Mouse (Mus musculus): ENCODE measurements at regions not wholly inside any gene's neighbourhood (a gene's known extent, or its start where the extent isn't known, plus 50 kb on each side); places are given as distances from the start of the nearest gene placed in this dataset.
"Not testable (repeated sequence)": the region's sequence is repeated elsewhere in the genome, so short reads cannot be mapped to it uniquely, and the experiment has no call there.

DNA sequence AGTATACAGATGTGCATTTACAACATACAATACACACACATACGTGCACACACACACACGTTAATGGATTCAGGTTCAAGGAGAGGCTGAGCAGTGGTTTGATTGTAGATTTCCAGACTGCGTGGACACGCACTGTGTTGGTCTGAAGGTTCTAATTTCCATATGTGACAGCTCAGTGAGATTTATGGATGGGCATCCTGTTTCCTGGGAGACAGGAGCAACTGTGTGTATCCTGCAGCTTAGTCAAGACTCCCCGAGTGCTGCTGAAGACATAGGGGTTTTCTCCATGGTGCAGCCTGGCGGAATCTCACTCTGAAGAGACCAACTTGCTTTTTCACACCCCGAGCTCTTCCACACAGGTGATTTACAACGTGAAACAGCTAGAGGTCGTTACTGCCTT, 119.3 kb upstream of the Foxk1 start:
- no peak for ATAC-seq (ENCODE audit: insufficient number of reproducible peaks, insufficient read depth, low FRiP score, low TSS enrichment, low read depth)

GRCm38 (mm10) chr5:142287981-142288380, 113.3 kb upstream of the Foxk1 start:
- Histone ChIP-seq H3K9ac (replicated peaks) (no peak overlapping the region), H3K4me1 (replicated peaks) (no peaks in the 10 kb centered on the region), H3K4me3 (replicated peaks) (no peak overlapping the region), H3K4me2 (no peak overlapping the region), H3K36me3 (no peaks in the 10 kb centered on the region), H3K9me3 (peaks cover 16% of the 10 kb centered on the region; the same call in 1 of the 2 replicates), H3K27ac (no peak overlapping the region), H3K27me3 (no peaks in the 10 kb centered on the region)
- 87% methylated on average over 2 of the region's 2 CpGs for WGBS
- ATAC-seq (ENCODE audit: insufficient number of reproducible peaks, insufficient read depth, low FRiP score, low TSS enrichment, low read depth) = no peak

More for the DNA sequence above, 119.3 kb upstream of the Foxk1 start:
- Histone ChIP-seq H3K27ac (no peak overlapping the region), H3K27me3 (no peaks in the 10 kb centered on the region), H3K4me1 (replicated peaks) (no peaks in the 10 kb centered on the region), H3K9ac (replicated peaks) (no peak overlapping the region), H3K9me3 (peaks cover 6% of the 10 kb centered on the region; the same call in 1 of the 2 replicates), H3K4me2 (no peak overlapping the region), H3K36me3 (no peaks in the 10 kb centered on the region), H3K4me3 (replicated peaks) (no peak overlapping the region)
- 58% methylated on average over 9 of the region's 9 CpGs for WGBS

- 90% methylated on average over 10 of the region's 10 CpGs for WGBS
- no peaks in the 10 kb centered on the region for H3K4me1 ChIP-seq (replicated peaks)
- no peak overlapping the region for H3K27ac ChIP-seq
- no peak overlapping the region for H3K4me2 ChIP-seq
- no peak for ATAC-seq (ENCODE audit: insufficient number of reproducible peaks, insufficient read depth, low FRiP score, low TSS enrichment, low read depth)
- H3K9ac ChIP-seq (replicated peaks) = no peak overlapping the region
- no peaks in the 10 kb centered on the region for H3K27me3 ChIP-seq
- peaks cover 12% of the 10 kb centered on the region; the same call in 1 of the 2 replicates for H3K9me3 ChIP-seq
- no peaks in the 10 kb centered on the region for H3K36me3 ChIP-seq
- no peak overlapping the region for H3K4me3 ChIP-seq (replicated peaks)
These were observed 109.8 kb upstream of the Foxk1 start for GRCm38 (mm10) chr5:142291451-142291850.

GRCm38 (mm10) chr5:142296401-142296800, 104.9 kb upstream of the Foxk1 start:
- not testable (repeated sequence) for H3K27me3 ChIP-seq; H3K4me1 ChIP-seq (replicated peaks); H3K36me3 ChIP-seq; H3K9me3 ChIP-seq; H3K9ac ChIP-seq (replicated peaks); ATAC-seq (ENCODE audit: insufficient number of reproducible peaks, insufficient read depth, low FRiP score, low TSS enrichment, low read depth); H3K4me2 ChIP-seq; H3K4me3 ChIP-seq (replicated peaks); H3K27ac ChIP-seq
- 78% methylated on average over 2 of the region's 2 CpGs for WGBS

GRCm38 (mm10) chr5:142299621-142300020, 101.7 kb upstream of the Foxk1 start:
- Histone ChIP-seq H3K9ac (replicated peaks) (no peak overlapping the region), H3K27me3 (no peaks in the 10 kb centered on the region), H3K4me2 (no peak overlapping the region), H3K36me3 (no peaks in the 10 kb centered on the region), H3K4me1 (replicated peaks) (no peaks in the 10 kb centered on the region), H3K9me3 (no peaks in the 10 kb centered on the region), H3K4me3 (replicated peaks) (no peak overlapping the region), H3K27ac (no peak overlapping the region)
- WGBS = 90% methylated on average over 5 of the region's 5 CpGs
- ATAC-seq (ENCODE audit: insufficient number of reproducible peaks, insufficient read depth, low FRiP score, low TSS enrichment, low read depth) = no peak

- H3K36me3 ChIP-seq = no peaks in the 10 kb centered on the region
- H3K9ac ChIP-seq (replicated peaks) = no peak overlapping the region
- H3K27ac ChIP-seq = no peak overlapping the region
- WGBS = 98% methylated on average over 3 of the region's 3 CpGs
- 0 out of 2 replicates have a peak, but pooled peaks cover 10% of the 10 kb centered on the region for H3K9me3 ChIP-seq
- H3K4me1 ChIP-seq (replicated peaks) = no peaks in the 10 kb centered on the region
- H3K4me2 ChIP-seq = no peak overlapping the region
- H3K4me3 ChIP-seq (replicated peaks) = no peak overlapping the region
- ATAC-seq (ENCODE audit: insufficient number of reproducible peaks, insufficient read depth, low FRiP score, low TSS enrichment, low read depth) = no peak
- no peaks in the 10 kb centered on the region for H3K27me3 ChIP-seq
These were observed 92.8 kb upstream of the Foxk1 start for GRCm38 (mm10) chr5:142308511-142308910.

DNA sequence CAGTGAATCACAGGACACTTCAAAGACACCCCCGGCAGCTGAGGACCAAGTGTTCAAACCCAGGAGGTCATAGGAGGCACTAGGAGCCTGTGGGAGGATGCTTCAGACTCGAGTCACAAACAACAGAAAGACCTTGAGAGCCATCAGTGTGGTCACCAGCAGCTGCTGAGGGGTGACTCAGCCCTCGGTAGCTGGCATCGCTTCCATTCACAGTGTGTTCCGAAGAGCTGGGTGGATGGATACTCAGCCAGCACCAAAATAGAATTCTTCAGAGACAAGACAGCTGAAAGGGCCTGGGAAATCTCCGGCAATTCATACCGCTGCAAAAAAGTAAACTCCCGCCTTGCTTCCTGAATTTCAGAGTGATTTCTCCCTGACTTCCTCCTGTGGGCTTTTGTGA, 87.4 kb upstream of the Foxk1 start:
- H3K27ac ChIP-seq = no peak overlapping the region
- H3K9ac ChIP-seq (replicated peaks) = no peak overlapping the region
- no peaks in the 10 kb centered on the region for H3K4me1 ChIP-seq (replicated peaks)
- no peak overlapping the region for H3K4me3 ChIP-seq (replicated peaks)
- H3K27me3 ChIP-seq = no peaks in the 10 kb centered on the region
- 76% methylated on average over 8 of the region's 8 CpGs for WGBS
- no peak for ATAC-seq (ENCODE audit: insufficient number of reproducible peaks, insufficient read depth, low FRiP score, low TSS enrichment, low read depth)
- no peaks in the 10 kb centered on the region for H3K9me3 ChIP-seq
- H3K36me3 ChIP-seq = no peaks in the 10 kb centered on the region
- no peak overlapping the region for H3K4me2 ChIP-seq

GRCm38 (mm10) chr5:142314466-142314865, 86.8 kb upstream of the Foxk1 start:
- Histone ChIP-seq H3K9me3 (no peaks in the 10 kb centered on the region), H3K4me3 (replicated peaks) (no peak overlapping the region), H3K9ac (replicated peaks) (no peak overlapping the region), H3K27me3 (no peaks in the 10 kb centered on the region), H3K4me1 (replicated peaks) (no peaks in the 10 kb centered on the region), H3K27ac (no peak overlapping the region), H3K4me2 (no peak overlapping the region), H3K36me3 (no peaks in the 10 kb centered on the region)
- 73% methylated on average over 5 of the region's 5 CpGs for WGBS
- no peak for ATAC-seq (ENCODE audit: insufficient number of reproducible peaks, insufficient read depth, low FRiP score, low TSS enrichment, low read depth)

DNA sequence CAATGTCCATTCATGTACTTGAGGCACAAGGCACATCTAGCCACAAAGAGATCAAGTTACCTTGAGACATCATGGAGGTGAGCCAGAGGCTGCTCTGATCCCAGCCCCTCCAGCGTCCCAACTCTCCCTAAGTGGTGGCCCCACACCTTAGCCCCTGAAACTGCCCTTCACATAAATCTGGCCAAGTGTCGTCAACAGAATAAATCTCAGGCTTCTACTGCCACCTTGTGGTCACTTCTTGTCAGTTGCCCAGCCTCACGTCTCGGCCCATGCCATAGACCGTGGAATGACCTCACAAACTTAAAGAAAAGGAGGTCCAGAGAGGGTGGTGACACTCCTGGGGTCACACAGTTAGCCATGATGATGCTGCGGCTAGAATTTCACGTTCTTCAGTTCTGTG, 82.0 kb upstream of the Foxk1 start:
- H3K9me3 ChIP-seq = no peaks in the 10 kb centered on the region
- no peak overlapping the region for H3K27ac ChIP-seq
- H3K27me3 ChIP-seq = no peaks in the 10 kb centered on the region
- no peaks in the 10 kb centered on the region for H3K36me3 ChIP-seq
- H3K4me3 ChIP-seq (replicated peaks) = no peak overlapping the region
- no peak overlapping the region for H3K4me2 ChIP-seq
- WGBS = 8% methylated on average over 7 of the region's 7 CpGs
- no peak overlapping the region for H3K9ac ChIP-seq (replicated peaks)
- 0 out of 2 replicates have a peak, but pooled peaks have one; percentile 26 for ATAC-seq (ENCODE audit: insufficient number of reproducible peaks, insufficient read depth, low FRiP score, low TSS enrichment, low read depth)
- no peaks in the 10 kb centered on the region for H3K4me1 ChIP-seq (replicated peaks)

DNA sequence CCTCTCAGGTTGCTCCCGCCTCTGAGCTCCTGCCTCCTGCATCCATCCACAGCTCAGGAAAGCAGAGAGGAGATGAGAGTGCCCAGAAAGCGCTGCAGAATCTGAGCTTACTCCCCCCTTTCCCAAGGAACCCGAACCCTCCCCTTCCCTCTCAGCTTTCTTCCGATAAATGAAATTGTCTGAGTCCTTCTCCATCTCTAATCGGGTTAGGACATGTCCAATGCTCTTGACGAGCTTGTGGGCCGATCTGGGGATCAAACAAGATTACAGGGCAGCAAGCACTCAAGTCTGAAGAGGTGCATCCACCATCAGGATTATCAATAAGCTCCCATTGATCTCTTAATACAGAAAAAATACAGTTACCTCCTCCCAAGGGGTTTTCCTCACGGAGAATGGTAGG, 80.0 kb upstream of the Foxk1 start:
- no peak overlapping the region for H3K27ac ChIP-seq
- H3K36me3 ChIP-seq = no peaks in the 10 kb centered on the region
- H3K27me3 ChIP-seq = no peaks in the 10 kb centered on the region
- no peak overlapping the region for H3K9ac ChIP-seq (replicated peaks)
- H3K4me1 ChIP-seq (replicated peaks) = no peaks in the 10 kb centered on the region
- H3K4me3 ChIP-seq (replicated peaks) = no peak overlapping the region
- no peak overlapping the region for H3K4me2 ChIP-seq
- H3K9me3 ChIP-seq = no peaks in the 10 kb centered on the region
- ATAC-seq (ENCODE audit: insufficient number of reproducible peaks, insufficient read depth, low FRiP score, low TSS enrichment, low read depth) = no peak
- 72% methylated on average over 8 of the region's 8 CpGs for WGBS

GRCm38 (mm10) chr5:142324928-142325327, 76.4 kb upstream of the Foxk1 start:
- Histone ChIP-seq H3K9ac (replicated peaks) (no peak overlapping the region), H3K9me3 (no peaks in the 10 kb centered on the region), H3K36me3 (no peaks in the 10 kb centered on the region), H3K4me3 (replicated peaks) (no peak overlapping the region), H3K27ac (no peak overlapping the region), H3K4me2 (no peak overlapping the region), H3K27me3 (no peaks in the 10 kb centered on the region), H3K4me1 (replicated peaks) (no peaks in the 10 kb centered on the region)
- ATAC-seq (ENCODE audit: insufficient number of reproducible peaks, insufficient read depth, low FRiP score, low TSS enrichment, low read depth) = no peak
- WGBS = 74% methylated on average over 2 of the region's 2 CpGs

- no peaks in the 10 kb centered on the region for H3K9me3 ChIP-seq
- no peak overlapping the region for H3K4me2 ChIP-seq
- no peaks in the 10 kb centered on the region for H3K4me1 ChIP-seq (replicated peaks)
- no peak overlapping the region for H3K4me3 ChIP-seq (replicated peaks)
- no peak for ATAC-seq (ENCODE audit: insufficient number of reproducible peaks, insufficient read depth, low FRiP score, low TSS enrichment, low read depth)
- WGBS = 67% methylated on average over 4 of the region's 4 CpGs
- H3K9ac ChIP-seq (replicated peaks) = no peak overlapping the region
- H3K27me3 ChIP-seq = no peaks in the 10 kb centered on the region
- no peaks in the 10 kb centered on the region for H3K36me3 ChIP-seq
- H3K27ac ChIP-seq = no peak overlapping the region
These were observed 75.7 kb upstream of the Foxk1 start for GRCm38 (mm10) chr5:142325560-142325959.

Measured in limb, embryonic 12.5 days (tissue).